Mouse (Mus musculus) gastrocnemius, postnatal 25 days (tissue): ENCODE data around the gene Vma21-ps. TPM values are rescaled to one million over a fixed set of nuclear protein-coding genes. Genes with fewer than 3 reads are reported as not detected.
"Not testable (repeated sequence)": the region's sequence is repeated elsewhere in the genome, so short reads cannot be mapped to it uniquely, and the experiment has no call there.

ENCODE experiments used
- DNase-seq: peaks from one replicate; pipeline ENCODE4 v3.0.0; 2022
- long read RNA-seq, 2 experiments: library from polyadenylated mRNA; stranded (forward); transcript quantifications; one replicate each; pipeline ENCODE4 v2.0.0; 2021
- total RNA-seq, 2 experiments: library from RNA; stranded (reverse); gene quantifications; 1 replicate in 1 of 2; 2 replicates in 1 of 2; pipeline ENCODE4 v1.2.3; 2021

The Vma21-ps gene
- total RNA-seq = not detected
- long read RNA-seq, experiment 1 = 0 reads
- long read RNA-seq, experiment 2 = 0 reads

GRCm38 (mm10) chr4:52497144-52497543, at the start of gene Vma21-ps:
Vma21-ps (minus strand) TSS chr4:52497244.
- not testable (repeated sequence) for DNase-seq

DNA sequence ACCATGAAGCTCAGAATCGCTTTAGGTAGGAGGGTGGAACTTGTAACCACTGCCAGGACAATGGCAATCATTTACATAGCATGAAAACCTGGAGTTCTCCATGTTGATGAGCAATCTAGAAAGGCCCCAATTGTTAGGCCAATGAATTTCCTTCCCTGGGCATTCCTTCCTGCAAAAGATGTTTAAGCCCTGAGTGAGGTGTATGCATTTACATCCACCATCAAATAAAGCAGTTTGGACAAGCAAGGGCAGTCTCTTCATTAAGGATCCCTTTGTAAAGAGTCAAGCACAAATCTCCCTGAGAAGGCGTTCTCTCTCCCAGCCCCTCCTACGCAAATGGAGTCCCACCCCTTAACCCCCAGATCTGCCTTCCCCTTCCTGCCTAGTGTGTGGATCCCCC, 46.0 kb upstream of the Vma21-ps start:
- no peak for DNase-seq

DNA sequence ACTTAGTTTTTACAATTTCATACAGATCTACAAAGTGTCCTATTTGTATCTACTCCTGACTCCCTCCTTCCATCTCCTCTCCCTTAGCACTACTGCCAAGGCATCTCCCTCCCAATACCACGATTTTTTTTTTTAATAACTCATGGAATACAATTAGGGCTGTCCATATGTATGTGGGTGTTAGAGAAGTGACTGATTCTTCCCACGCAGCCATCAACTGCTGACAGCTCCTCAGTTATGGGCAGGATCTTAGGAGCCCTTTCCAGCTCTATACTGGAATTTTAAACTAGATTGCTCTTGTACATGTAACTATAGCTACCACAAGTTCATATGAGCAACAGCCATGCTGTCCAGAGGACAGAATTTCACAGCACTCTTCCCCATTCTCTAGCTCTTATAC, 33.6 kb upstream of the Vma21-ps start:
- DNase-seq = no peak

DNA sequence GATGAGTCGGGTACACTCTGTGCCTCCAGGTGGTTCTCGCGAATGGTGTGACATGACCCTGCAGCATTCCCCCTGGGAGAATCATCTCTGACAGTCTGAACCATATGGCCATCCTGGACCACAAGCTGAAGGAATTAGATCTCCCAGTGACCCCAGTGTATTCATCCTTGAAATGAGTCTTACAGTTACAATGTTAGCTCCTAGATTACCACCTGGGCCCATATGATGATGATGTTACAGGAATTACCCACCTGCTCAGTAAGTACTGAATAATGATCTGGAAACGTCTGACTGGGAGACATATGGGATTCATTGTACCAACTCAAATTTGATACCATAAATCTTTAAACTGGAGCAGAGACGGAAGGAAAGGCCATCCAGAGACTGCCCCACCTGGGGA, 29.4 kb upstream of the Vma21-ps start:
- DNase-seq = no peak

DNA sequence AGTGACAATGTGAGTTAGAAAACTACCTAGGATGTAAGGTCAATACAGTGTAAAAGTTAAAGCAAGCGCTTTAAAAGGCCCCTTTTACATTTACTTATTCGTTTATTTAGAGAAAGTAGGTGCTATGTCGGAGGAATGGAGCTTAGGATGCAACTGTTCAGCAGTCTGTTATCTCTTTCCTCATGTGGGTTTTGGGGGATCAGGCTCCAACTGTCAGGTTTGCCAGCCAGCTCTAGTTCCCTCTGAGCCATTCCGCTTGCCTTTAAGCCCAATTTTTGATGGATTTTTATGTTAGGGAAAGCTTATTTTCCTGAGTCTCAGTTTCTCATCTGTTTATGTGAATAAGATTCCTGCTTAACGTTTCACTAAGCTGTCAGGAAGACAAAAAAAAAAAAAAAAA, 22.3 kb upstream of the Vma21-ps start:
- DNase-seq = no peak

- no peak for DNase-seq
These were observed 20.5 kb upstream of the Vma21-ps start for GRCm38 (mm10) chr4:52517580-52517979.

DNA sequence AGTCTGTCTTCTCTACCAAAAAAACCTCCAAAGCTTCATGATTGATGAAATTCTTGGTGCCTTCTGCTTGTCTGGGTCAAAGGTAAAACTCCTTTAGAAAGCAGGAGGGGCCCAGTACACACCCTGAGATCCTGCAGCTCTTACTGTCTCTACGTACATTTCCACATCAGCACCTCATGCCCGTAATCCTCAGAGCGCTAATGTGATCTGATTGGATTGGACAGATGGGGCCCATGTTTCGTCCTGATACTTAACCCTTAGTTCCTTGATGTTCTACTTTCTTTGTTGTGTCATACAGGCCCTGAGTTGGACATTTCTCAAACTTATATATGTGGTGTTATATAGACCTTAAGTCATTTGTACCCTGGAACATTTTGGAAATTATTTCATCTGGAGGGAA, 9.6 kb downstream of the Vma21-ps start:
- DNase-seq = no peak

DNA sequence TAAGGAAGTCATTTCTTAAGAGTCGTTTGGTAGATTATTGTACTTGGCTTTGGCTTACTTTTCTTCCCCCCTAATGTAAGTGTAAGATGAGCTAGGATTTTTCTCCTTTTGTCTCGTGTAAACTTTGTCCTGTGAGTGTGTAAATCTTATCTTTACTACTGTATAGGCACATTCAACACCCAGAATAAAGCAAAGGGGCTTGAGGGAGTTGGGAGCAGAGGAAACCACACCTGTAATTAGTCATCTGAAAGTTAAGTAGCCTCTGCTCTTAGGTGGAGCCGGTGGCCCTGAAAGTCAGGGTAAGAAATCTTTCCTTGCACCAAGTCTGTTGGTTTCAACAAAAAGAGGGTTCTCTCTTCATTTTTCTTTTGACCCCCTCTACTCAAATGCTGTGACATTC, 23.6 kb downstream of the Vma21-ps start:
- DNase-seq = no peak

GRCm38 (mm10) chr4:52461321-52461720, 35.7 kb downstream of the Vma21-ps start:
- no peak for DNase-seq

GRCm38 (mm10) chr4:52459726-52460125, 37.3 kb downstream of the Vma21-ps start:
- DNase-seq = no peak

Other genes starting within 250 kb of the Vma21-ps start
- gene Smc2, start 58.0 kb downstream of the Vma21-ps start, total RNA-seq = 1 to 10 TPM; 1.0 to 2.5 TPM
- not detected for gene Toporsl, start 99.0 kb upstream of the Vma21-ps start, total RNA-seq